Mouse (Mus musculus): Measurements from ENCODE around the gene Gas2l1.
"Not testable (repeated sequence)": the region's sequence is repeated elsewhere in the genome, so short reads cannot be mapped to it uniquely, and the experiment has no call there.

Gas2l1 gene

DNA sequence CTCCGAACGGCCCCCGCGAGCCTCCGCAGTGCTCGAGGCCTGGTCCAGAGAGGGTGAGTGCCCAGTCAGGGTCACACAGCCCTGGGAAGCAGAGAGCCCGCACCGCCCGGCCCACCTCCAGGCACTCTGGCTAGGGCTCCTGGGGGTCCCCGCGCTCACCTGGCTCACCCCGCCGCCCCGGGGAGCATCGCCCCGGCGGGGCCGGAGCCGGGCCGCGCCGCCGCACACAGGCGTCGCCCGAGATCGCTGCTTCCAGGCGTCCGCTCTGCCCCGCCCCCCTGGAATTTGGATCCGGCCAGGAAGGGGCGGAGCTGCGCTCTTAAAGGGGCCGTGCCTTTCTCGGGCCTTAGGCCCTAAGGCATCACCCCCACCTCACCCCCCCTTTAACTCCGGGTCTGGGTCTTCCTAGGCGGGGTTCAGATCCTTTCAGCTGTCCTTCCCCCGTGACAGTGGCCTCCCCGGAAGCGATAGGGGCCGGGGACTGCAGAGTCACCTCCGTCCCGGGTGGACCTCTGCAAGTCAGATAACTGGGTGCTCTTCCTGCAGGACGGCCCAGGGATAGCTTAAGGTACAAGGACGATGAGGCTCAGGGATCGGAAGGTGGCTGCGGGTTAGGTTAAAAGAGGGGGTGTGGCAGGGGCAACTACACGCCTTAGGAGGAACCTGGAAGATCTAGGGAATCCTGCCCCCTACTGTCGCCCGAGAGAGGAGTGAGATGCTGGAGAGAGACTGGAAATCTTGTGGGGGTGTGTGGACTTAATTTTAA lies at the start of gene Gas2l1:
Gene Gas2l1 (minus strand): TSS at position 272 of the 766 bp plus-strand sequence.
- peak; percentile 91 for DNase-seq (ENCODE audit: low spot score)

DNA sequence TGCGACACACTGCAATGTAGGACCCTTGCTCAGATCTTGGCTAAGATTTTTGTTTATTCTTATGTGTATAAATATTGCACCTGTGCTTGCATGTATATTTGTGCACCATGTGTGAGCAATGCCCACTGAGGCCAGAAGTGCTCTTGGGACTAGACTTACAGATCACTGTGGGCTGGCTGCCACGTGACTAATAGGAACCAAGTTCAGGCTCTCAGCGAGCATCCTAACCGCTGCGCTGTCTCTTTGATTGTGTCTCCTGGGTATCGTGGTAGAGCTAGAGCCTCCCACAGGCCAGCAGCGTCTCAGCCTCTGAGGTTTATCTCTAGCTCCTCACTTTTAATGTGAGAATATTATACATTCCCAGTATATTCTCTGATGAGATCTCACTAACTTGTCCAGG lies 48.5 kb upstream of the Gas2l1 start:
- no peak for DNase-seq (ENCODE audit: low spot score)

GRCm38 (mm10) chr11:5109441-5109840 lies 44.3 kb upstream of the Gas2l1 start:
- DNase-seq (ENCODE audit: low spot score): no peak

DNA sequence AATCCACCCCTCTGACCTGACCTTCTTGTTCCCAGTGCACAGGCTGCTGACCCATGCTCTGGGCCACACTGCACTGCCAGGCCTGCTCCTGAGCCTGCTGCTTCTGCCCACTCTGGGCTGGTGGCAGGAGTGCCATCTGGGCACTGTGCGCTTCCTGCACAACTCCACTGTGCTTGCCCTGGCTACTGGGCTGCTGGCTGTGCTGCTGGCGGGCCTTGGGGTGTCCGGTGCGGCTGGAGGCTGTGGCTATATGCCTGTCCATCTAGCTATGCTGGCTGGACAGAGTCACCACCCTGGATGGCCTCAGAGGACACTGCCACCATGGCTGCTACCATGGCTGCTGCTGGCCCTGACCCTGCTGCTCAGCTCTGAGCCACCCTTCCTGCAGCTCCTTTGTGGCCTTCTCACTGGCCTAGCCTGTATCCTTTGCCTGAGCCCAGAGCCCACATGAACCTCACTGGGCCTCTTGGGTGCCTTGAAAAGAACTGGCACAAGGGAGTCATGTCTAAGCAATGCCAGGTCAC lies 38.9 kb upstream of the Gas2l1 start:
- no peak for DNase-seq (ENCODE audit: low spot score)

DNA sequence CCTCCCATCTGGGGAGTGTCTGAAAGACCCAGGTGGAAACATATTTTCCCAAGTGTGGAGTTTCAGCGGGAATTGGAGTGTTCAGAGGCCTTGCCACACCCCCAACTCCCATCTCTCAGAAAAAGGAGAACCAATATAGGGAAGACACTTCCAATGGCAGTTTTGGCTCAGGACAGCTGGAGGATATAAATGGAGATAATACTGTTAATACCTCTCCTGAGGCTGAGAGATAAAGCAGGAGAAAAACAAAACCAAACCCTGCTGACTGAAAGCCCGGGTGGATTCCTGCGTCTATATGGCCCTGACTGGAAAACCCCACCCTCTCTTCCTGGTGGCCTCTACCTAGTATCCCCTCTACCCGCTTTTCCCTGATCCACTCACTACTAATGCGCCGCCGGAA lies 37.3 kb upstream of the Gas2l1 start:
- no peak for DNase-seq (ENCODE audit: low spot score)

GRCm38 (mm10) chr11:5101641-5102040 lies 36.5 kb upstream of the Gas2l1 start:
- DNase-seq (ENCODE audit: low spot score): no peak

DNA sequence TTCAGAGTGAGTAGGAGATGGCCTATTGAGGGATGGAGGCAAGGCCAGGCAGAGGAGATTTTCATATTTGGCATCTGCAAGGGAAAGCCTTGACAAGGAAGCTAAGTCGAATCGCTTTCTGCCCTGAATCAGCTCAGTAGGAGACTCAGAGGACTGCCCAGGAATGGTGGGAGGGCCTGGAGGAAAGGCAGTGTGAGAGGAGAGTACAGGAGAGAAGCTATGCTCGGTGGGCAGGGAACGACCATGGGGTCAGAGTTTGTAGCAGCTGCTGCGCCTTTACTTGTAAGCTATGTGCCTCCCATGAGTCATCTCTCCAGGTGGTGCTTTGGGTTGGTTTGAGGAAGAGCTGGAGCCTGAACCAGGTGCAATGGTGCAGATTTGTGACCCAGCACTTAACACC lies 35.7 kb upstream of the Gas2l1 start:
- DNase-seq (ENCODE audit: low spot score): no peak

DNA sequence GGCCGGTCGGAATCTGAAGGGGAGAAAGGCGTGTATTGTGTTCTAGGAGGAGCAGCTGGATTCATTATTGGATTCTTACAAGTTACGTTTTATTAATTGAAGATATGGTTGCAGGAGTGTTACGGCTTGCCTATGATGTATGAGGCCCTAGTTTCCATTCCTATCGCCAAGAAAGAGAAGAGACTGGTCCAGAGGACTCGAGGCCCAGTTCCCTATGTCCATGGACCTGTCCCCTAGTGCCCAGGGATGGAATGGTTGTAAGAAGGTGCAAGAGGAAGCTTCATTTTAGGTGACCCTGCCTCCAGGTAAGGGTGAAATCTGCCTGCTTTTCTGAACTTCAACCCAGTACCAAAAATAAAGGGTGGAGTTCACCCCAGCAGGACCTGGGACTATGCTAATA lies 35.2 kb upstream of the Gas2l1 start:
- no peak for DNase-seq (ENCODE audit: low spot score)

DNA sequence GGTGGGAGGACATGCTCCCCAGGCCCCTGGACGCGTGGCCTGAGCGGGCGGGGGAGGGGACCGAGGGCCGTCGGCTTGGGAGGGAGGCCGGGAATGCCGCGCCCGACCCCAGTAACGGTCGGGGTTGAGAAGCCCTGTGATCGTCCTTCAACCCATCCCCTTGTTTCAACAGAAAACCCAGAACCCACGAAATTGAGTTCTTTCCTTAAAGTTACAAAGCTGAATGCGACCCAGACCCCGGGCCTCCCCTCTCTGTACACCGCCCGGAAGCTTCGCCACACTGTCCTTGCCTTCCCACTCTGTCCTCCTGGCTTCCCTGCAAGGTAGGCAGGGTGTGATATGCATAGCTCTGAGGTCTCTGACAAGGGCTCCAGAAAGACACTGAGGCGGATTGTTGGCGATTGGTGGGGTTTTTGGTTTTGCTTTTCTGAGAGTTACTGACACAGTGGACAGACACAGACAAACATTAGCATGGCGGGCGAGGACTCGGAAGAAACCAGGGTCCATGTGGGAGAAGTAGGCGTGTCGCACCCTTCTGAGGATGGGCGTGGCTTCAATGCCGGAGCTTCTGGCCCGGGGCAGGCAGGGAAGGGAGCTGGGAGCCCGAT lies 34.6 kb upstream of the Gas2l1 start:
- DNase-seq (ENCODE audit: low spot score): peak; percentile 83

GRCm38 (mm10) chr11:5098736-5099542 lies 33.8 kb upstream of the Gas2l1 start, which contains the start of the genes Rhbdd3 and Ewsr1:
Gene Rhbdd3, plus strand, starts transcription at chr11:5098926.
Gene Ewsr1, minus strand, starts transcription at chr11:5099266.
- peak; percentile 98 for DNase-seq (ENCODE audit: low spot score)

DNA sequence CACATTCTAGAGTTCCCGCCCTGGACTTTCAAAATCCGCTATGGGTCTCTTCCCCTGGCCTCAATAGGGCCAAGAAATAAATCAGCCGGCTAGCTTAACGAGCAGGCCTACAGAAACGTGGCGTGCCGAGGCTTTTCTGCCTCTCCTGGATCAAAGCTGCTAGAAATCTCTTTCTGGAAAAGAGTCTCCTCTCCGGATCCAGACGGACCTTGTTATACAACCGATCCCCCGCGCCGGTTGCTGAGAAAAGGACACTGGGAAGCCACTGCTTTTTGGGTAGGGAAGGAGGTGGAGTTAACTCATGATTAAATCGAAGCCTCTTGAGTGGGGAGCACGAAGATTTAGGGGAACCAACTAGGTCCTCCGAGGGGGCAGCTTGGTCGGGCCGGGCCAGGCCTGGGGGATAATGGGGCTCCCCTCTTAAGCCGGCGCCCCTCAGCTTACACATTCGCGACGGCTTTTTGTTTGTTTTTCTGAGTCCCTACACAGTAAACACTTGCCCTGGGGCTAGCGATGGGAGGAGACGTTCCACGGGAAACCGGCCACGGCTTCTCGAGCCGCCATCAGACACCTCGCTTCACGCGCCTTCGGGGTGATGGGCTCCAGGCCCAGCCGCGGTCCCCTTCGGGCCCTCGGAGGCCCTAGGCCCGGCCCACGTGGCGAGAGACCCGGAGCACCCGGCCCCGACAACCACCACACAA lies 33.1 kb upstream of the Gas2l1 start:
- DNase-seq (ENCODE audit: low spot score): peak; percentile 41

DNA sequence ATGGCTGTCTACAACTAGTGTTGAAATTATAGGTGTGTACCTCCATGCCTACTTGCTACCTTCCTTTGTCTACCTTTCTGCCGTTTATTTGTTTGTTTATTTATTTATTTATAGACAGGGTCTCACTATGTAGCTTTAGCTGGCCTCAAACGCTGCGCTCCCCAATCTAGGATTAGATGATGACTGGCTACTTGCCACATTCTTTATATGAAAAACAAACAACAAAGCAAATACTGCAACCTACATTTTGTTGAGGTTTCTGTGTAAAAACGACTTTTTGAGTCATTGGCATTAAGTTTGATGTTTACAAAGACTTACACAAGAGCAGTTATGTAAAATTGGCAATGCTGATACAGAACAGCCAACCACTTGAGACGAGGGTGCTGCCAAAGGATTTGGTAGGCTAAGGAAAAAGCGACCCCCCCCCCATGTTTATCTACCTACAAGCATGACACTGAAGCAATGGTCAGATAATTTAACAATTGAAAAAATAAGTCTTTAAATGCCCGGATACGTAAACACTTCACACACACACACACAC lies 31.4 kb upstream of the Gas2l1 start:
- DNase-seq (ENCODE audit: low spot score): no peak

DNA sequence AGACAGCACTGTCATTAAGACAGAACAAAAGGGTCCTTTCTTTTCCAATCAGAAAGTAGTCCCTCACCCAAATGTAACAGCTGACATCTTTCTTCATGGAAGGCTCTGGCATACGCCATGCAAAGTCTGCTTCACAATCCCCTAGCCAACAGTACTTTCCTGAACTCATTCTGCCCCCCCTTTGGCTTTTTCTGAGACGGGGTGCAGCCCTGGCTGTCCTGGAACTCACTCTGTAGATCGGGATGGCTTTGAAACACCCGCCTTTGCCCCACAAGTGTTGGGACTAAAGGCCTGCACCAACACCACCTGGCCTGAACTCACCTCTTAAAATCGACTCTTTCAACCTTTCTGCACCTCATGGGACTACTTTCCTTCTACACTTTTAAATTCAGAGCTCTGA lies 30.8 kb upstream of the Gas2l1 start:
- no peak for DNase-seq (ENCODE audit: low spot score)

DNA sequence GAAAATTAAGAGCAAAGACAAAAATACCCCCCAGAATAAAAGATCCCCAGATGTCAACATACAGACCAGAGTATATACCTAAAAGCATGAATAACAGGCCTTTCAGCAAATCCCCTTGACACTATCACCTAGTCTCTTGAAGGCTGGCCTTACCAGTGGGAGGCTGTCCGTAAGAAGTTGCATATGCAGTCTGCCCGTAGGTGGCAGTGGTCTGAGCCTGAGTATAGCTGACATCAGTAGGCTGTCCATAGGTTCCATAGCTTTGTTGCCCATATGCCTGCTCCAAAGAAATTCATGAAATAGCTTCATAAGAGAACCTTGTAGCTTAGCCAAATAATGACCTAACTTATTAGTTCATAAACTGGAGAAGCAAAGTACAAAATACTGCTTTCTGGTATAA lies 26.6 kb upstream of the Gas2l1 start:
- no peak for DNase-seq (ENCODE audit: low spot score)

DNA sequence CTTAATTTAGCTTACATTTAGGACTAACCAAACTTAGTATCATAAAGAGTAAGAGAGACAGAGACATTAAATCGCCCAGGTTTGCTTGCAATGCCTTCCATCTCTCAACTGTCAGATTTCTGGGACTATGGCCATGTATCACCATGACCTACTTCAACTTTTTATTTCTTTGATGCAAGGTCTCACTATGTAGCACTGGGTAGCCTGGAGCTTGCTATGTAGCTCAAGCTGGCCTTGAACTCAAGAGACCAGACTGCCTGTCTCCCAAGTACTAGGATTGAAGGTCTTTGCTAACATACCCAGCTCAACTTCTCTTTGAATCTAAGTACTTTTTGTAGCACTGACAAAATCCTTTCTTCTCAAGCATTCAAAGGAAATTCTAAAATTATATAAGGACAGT lies 24.0 kb upstream of the Gas2l1 start:
- no peak for DNase-seq (ENCODE audit: low spot score)

DNA sequence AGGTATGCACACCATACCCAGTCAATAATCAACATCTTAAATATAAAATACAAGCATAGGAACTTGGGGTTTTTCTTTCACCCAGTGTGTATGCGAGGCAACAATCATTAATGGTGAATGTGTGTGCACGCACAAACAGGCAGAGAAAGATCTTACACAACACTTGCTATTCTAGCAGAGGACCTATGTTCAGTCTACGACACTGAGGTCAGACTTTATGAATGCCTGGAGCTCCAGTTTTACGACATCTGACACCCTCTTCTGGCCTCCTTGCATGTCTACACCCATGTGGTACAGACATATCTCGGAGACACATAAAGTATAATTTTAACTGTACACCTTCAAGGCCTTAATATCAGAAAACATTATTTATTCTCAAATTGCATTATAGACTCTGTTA lies 11.7 kb upstream of the Gas2l1 start:
- not testable (repeated sequence) for DNase-seq (ENCODE audit: low spot score)

DNA sequence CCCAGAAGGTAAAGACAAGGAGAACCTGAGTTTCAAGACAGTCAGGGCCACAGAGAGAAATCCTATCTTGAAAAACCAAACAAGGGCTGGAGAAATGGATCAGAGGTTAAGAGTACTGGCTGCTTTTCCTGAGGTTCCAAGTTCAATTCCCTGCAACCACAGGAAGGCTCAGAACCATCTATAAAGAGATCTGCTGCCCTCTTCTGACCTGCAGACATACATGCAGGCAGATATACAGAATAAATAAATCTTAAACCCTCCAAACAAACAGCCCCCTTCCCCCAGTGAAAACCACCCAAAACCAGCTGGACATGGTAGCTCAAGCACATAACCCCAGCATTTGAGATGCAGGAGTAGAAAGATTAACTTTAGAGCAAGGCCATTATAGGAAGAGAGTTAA lies 10.6 kb upstream of the Gas2l1 start:
- no peak for DNase-seq (ENCODE audit: low spot score)

- DNase-seq (ENCODE audit: low spot score): no peak
These were observed 9.8 kb upstream of the Gas2l1 start for GRCm38 (mm10) chr11:5074882-5075281.

DNA sequence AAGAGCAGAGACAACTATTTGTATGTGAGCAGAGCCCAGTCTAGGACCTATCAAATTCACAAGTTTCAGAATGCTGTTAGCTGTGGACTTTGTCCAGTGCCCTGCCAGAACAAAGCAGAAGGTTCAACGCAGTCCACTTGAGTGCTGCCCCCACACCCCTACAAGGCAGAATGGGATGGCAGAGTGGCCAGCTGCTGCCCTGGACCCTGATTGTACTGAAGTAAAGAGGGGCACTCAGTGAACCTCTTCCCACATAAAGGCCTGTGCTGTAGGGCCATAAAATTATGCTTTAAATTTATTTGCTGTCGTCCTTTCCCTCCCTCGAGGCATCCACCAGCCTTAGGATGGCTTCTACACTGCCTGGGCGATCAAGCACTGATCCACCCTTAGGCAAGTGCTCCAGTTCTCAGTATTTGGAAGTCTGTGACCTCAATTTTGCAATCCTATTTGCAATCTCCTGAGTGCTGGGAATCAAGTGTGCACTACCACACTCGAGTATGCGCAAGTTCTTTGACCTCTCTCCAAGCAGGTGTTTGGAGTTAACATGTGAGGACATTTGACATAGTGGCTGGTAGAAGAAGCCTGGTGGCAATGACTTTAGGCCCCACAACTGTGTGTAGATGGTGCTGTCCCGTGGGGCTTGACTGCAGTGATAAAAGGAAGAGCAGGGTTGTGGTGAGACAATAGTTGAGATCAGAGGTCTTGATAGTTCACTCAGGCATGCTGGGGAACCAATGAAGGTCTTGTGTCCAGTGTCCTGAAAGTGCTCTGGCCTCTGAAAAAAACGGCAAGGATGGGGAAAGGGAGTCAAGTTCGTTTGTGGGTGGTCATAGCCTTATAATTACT lies 3.2 kb upstream of the Gas2l1 start:
- DNase-seq (ENCODE audit: low spot score): no peak

GRCm38 (mm10) chr11:5067063-5067462 lies 1.9 kb upstream of the Gas2l1 start:
- no peak for DNase-seq (ENCODE audit: low spot score)

Data from ovary, postnatal 36 days (tissue).